Mouse (Mus musculus) gastrocnemius, postnatal 36 days (tissue): ENCODE data around the gene Ccr6. TPM values are rescaled to one million over a fixed set of nuclear protein-coding genes. Genes with fewer than 3 reads are reported as not detected.

Experiments
- DNase-seq, 2 experiments: peaks; one replicate each; pipeline ENCODE4 v3.0.0; 2022
- intact Hi-C: fragments of 180-260 bp; cut with DNase I; formaldehyde crosslinking; loops from one replicate; pipeline ENCODE4 v1.15.1; 2025
- total RNA-seq, 2 experiments: library from RNA; stranded (reverse); gene quantifications; 2 replicates each; pipeline ENCODE4 v1.2.3; 2021

The Ccr6 gene
- total RNA-seq, 2 experiments from 2014 or later, result not detected

DNA sequence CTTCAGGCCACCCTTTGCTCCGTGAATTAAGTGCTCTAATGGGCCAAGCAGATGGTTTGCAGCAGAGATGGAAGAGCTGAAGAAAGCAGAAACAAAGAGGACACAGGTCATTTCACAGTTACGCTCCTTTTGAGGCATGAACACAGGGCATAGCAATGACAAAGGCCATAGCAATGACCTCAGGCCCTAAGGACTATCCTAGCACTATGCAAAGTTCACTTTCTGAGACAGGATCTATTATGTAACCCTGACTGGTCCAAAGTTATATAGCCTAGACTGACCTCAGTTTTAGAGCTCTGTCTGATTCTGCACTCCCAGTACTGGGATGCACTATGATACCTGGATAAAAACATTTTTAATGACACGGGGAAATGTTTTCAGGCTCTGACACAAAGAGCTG lies 42.5 kb downstream of the Ccr6 start:
- DNase-seq, result no peak
- intact Hi-C loops, result no loop called here

DNA sequence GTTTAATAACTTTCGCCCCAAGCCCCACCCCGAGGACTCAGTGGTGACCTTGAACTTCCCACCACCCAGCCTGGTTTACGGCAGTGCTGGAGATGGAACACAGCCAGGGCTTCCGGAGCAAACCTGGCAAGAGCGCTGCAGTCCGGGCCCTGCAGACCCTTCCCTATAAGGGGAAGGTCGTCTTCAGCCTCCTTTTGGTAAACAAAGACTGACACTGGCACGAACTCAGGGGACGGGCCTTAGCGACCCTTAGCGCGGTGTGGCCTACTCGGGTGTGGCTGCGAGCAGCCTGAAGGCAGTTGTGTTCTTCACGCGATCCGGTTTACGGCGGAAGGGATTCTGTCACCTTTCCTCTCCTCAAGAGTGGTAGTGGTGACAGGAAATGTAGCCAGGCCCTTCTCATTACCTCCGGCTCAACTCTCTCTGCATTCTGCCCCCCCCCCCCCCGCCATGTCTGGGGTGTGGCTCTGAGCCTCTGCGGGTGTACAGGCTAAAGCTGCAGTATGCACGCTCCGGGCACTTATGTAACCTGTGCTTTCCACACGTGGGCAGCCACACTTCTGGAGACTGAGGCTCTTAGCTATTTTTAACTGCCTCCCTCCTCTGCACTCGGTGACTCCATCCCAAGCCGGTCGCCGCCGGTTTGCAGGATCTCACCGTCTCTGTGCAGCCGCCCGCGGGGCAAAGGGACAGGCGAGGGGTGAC lies 47.1 kb downstream of the Ccr6 start, which contains the start of gene Mpc1:
Mpc1 (plus strand) TSS at position 84 of the 705 bp plus-strand sequence.
- peak; percentile 59 to 75 for DNase-seq
- intact Hi-C loops, result no loop called here

DNA sequence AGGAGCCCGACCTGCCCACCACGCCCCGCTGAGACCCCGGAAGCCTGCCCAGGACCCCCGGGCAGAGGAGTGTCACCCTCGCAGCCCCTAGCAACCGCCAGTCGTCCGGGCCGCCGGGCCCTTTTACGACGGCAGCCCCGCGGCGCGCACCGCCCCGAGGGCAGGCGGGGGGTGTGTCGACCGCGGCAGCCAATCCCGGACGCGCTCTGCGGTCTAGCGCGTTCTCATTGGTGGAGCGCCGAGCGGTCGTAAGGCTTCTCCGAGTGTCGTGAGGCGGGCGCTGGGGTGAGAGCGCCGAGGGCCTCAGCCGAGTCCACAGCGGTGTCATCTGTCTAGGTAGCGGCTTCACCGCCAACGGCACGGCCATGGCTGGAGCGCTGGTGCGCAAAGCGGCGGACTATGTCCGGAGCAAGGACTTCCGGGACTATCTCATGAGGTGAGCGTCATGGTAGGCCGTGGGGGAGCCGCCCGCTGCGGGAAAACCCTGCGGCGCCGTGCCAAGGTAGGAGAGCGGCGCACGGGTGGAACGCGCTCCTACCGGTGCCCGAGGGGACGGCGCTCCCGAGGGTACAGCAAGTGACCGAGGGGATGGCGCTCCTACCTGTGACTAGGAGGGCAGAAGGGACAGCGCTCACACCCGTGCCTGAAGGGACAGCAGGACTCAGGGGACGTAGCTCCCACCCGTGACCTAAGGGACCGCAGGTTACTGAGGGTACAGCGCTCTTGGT lies 47.8 kb downstream of the Ccr6 start:
- intact Hi-C loops, result no loop called here
- peak; percentile 89 to 94 for DNase-seq

DNA sequence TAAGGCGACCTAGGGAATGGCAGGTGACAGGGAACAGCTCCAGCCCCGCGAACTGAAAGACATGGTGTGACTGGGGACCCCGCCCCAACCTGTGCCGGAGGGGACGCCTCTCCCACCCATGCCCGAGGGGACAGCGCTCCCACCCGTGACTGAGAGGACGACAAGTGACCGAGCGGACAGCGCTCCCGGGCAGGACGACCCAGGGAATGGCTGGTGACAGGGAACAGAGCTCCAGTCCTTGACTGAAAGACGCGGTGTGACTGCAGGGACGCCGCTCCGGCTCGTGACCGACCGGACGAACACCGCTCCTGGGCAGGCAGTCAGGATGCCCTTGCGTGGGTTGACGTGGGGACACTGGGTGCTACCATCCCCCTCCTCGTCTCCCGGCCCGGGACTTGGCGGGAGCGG lies 48.4 kb downstream of the Ccr6 start:
- DNase-seq, result peak; percentile 28 to 32
- intact Hi-C loops, result no loop called here

DNA sequence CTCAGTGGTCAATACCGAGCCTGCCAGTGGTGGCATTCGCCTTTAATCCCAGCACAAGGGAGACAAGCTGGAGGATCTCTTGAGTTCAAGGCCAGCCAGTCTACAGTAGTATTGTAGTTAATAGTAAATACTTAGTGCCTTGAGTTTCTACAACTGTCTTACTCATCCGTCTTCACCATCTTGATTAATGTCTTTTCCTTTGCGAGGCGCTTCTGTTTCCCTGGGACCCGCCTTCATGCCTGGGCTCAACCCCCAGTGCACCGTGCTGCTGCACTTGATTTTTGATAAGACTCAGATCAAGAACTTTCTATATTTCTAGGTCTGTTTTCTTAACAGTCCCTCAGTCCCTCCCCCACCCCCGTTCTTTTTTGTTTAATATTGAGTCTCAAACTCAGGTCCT lies 49.2 kb downstream of the Ccr6 start:
- intact Hi-C loops, result no loop called here
- no peak for DNase-seq

DNA sequence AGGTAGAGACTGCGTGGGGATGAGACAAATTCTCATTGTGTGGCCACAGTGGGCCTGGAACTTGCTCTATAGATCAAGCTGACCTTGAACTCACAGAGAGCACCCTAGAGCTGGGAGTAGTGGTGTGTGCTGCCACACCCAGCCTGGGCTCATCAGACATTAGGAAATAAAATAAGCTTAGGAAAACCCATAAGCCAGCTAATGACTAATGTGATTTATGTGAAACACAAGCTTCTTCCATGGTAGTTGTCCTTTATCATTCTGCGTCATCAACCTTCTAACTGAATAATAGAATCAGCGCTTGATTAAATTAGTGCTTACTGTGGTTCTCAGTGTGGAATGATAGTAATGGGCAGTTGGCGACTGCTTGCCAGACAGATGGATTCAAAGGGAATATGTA lies 51.1 kb downstream of the Ccr6 start:
- intact Hi-C loops, result no loop called here
- DNase-seq, result no peak

DNA sequence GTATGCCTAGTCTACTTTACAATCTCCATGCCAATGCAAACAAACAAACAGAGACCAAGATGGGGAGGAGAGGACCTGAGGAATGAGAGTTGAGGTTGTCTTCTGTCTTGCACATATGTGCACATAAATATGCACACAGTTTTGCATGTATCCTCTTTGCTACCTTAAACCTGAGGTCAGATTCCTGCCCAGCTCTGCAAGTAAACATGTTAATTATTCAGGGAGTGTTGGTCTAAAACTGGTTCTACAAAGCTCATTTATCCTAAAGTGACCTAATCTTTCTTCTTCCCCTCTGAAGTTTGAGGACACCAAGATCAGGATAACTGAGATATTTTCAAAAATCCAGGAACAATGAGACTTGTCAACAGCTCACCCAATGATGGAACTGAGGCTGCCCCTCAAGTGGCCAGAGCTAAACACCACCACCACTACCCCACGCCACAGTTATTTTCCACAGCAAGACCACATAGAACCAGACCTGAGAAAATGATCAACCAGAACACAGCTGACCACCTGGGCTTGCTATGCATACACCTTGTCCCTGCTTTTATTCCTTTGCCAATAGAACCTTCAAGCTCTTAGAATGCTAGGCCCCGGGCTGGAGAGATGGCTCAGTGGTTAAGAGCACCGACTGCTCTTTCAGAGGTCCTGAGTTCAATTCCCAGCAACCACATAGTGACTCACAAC lies 54.3 kb downstream of the Ccr6 start:
- intact Hi-C loops, result no loop called here
- DNase-seq, result no peak

DNA sequence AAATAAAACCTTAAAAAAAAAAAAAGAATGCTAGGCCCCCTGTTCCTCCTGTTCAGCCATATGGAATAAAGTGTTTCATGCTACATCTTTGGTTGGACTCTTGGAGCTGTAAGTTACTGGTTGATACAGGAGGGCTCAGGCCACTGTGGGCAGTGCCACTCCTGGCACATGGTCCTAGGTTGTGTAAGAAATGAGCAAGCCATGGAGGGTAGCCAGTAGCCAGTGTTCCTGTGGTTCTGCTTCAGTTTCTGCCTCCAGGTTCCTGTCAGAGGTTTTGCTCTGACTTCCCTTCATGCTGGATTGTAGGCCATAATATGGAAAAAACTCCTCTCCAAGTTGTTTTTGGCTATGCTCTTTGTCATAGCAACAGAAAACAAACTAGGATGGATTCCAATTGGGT lies 54.9 kb downstream of the Ccr6 start:
- intact Hi-C loops, result no loop called here
- no peak for DNase-seq

DNA sequence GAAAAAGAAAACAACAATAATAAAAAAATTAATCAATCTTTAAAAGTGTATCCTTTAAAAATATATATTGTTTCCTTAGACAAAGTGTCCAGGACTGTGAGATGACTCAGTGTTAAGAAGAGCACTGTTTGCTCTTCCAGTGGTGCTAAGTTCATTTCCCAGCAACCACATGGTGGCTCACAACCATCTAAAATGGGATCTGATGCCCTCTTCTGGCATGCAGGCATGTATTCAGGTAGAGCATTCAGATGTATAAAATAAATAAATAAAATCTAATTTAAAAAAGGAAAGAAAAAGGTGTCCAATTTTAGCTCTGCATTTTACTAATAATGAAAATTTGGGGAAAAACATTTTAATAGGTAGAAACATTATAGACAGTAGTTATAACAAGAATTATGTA lies 60.0 kb downstream of the Ccr6 start:
- intact Hi-C loops, result no loop called here
- no peak for DNase-seq

DNA sequence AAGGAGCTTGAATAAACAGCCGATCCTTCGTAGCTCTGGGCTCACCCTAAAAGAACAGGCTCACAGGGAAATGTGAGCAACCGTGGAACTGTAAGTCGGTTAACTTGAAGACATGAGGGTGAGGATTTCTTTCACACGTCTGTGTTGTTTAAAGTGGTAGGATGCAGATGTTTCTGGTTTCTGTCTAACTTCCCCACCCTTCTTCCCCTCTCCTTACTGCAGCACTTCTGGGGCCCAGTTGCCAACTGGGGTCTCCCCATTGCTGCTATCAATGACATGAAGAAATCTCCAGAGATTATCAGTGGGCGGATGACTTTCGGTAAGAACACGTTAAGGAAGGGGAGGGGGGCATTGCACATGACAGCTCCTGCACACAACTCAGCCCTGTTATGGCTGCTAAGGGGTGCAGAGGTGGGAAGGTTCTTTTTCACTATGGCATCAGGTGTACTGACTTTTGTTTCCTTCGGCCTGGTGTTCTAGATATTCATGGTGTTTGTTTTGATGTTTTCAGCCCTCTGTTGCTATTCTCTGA lies 60.5 kb downstream of the Ccr6 start:
- intact Hi-C loops, result no loop called here
- no peak for DNase-seq

DNA sequence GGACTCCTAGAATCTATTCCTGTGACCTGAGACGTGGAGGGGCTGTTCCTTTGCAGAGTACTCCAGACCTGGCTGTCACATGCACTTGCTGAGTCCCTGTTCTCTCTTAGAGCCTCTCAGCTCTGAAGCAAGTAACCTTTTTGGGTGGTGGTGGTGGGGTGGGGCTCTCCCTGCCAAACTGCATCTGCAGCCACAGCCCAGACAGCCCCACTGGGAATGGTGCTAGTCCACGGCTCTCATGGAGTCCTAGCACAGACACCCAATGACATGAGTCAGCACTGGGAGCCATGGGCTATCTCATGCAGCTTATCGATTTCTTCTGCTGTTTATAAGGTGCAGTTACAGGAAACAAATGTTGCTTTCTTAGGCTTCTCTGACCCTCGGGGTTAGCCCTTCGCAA lies 61.9 kb downstream of the Ccr6 start:
- DNase-seq, result no peak
- intact Hi-C loops, result no loop called here

DNA sequence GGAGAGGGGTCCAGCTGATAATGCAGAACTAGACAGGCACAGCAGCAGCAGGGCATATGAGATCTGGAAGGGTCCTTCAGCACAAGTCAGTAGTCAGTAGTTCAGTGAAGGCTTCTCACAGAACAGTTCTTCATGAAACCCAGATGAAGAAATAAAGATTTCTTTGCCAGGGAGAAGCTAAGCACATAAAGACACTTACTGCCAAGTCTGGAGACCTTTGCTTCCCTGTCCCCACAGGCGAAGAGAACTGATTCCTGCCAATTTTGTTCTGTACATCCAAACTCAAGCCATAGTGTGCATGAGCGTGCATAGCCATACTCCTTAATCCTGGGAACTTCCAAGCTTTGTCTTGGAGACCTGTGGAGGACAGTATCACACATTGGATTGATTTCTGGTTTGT lies 62.4 kb downstream of the Ccr6 start:
- no peak for DNase-seq
- intact Hi-C loops, result no loop called here

DNA sequence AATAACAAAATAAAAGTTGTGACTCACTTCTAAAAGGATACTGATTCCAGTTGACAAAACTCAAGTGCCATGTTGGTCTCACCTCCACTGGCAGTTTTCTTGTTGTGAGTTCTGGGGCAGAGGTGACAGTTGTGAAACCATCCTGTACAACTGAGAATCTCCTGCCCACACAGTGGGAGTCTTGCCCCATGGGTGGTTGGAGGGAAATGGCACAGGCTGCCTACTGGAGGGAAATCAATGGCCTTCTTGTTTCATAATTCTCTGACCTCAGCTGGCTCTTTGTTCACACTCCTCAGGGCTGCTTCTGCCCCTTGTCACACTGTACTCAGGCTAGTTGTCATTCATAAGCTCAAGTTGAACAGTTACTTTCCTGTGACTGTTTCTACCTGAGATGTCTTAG lies 63.7 kb downstream of the Ccr6 start:
- DNase-seq, result no peak
- intact Hi-C loops, result no loop called here

DNA sequence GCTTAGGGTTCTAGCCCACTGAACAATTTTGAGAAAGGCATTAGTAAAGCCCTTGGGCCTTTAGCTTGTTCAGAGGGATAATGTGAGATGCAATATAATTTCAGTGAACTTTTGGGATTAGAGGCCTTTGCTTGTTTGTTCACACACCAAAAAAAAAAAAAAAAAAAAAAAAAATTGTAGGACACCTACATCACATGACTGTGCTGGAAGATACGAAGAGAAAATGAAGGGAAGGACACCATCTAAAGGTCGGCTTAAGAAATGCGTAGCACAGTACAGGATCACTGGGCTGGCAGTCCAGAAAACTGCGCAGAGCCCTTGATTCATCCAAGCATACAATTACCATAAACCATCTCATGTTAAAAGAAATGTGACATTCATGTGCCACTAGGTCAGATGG lies 65.7 kb downstream of the Ccr6 start:
- no peak for DNase-seq
- intact Hi-C loops, result loop anchor here (5.0 kb wide), 1 partner anchor 34 kb away; no protein-coding TSS in a partner anchor

DNA sequence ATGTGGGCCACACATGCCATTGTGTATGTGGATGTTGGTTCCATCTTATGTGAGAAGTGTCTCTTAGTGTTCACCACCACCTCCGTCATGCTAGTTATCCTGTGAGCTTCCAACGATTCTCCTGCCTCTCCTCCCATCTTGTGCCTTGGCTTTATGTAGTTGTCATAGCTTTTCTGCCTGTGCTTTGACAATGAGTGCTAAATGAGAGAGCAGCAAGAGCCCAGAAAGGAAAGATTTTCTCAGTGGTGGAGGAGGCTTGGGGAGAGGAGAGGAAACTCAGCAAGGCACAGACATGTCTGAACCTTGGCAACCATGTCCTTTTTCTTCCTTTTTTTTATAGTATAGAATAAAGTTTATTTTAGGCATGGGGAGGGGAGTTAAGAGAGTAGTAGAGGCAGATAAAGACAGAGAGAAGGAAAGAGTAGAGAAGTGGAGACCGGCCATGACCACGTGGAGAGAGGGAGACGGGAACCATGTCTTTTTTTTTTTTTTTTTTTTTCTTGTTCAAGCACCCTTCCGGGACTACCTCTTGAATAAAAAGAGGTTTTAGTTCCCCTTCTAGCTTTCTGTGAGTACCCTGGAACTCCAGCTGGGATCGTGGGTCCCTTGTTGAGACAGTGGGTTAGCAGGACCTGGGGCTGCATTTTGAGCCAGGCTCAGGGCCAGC lies 67.1 kb downstream of the Ccr6 start:
- intact Hi-C loops, result loop anchor here (5.0 kb wide), 1 partner anchor 36 kb away; no protein-coding TSS in a partner anchor
- no peak for DNase-seq

DNA sequence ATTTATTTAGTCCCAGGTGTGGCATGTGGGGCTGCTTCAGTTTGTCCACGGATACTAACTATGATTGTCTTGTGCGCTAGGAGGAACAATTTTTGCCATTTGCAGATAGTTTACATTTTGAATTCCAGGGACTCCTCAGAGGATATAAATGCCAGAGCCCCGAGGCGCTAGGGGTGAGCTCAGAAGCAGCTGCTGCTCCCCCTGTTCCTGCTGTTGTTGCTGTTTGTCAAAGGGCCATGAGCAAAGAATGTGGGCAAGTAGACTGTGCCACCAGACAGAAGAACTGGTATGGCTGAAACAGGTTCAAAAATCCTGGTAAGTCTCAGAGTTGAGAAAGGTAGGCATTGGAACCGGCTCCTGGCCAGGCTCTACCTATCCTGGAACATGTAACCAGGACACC lies 67.8 kb downstream of the Ccr6 start:
- intact Hi-C loops, result loop anchor here (5.0 kb wide), 1 partner anchor 36 kb away; no protein-coding TSS in a partner anchor

DNA sequence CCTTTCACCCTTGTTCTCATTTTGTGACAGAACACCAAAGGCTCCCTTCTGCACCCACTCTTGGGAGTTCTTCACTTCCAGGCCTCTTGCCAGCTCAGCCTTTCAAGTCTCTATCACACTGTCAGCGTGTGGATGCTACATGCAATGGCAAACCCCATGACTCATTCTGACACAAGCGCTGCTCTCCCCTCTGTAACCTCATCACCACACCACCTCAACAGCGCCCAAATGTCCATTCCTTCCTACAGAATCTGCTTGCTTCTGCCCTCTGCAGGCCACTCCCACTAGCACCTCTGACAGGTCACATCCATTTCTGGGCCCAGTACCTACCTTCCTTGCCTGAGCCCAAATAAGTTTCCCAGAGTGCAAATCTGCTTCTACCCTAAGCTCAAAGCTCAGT lies 70.0 kb downstream of the Ccr6 start:
- no peak for DNase-seq
- intact Hi-C loops, result no loop called here

More for the DNA sequence above, 67.8 kb downstream of the Ccr6 start:
- no peak for DNase-seq
